Mouse (Mus musculus) heart, adult 9 months (tissue): ENCODE measurements at regions not wholly inside any gene's neighbourhood (a gene's known extent, or its start where the extent isn't known, plus 50 kb on each side); places are given as distances from the start of the nearest gene placed in this dataset.

Source experiments
- DNase-seq, 2 experiments: peaks; one replicate each; pipeline ENCODE4 v3.0.0; 2022; ENCODE audit warnings: low spot score in 2 of 2

GRCm38 (mm10) chr19:6645912-6646311 is 103.1 kb upstream of the Slc22a12 start:
- DNase-seq: no peak

DNA sequence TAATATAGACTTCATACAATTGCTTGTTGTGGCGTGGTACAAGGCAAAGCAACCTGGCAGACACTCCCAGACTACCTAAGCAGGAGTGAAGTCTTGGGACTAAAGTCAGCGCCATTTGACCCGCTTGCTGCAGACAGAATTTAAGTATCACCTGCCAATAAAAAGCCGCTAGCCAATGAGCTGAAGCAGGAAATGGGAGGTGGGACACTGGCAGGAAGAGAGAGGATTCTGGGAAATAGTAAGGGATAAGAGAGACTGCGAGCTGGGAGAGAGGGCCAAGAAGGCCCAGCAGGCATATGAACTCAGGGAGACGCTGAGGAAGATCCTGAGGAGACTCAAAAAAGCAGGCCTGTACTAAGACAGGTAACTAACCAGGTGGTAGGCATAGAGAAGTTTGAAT is 102.0 kb upstream of the Slc22a12 start:
- DNase-seq: no peak

DNA sequence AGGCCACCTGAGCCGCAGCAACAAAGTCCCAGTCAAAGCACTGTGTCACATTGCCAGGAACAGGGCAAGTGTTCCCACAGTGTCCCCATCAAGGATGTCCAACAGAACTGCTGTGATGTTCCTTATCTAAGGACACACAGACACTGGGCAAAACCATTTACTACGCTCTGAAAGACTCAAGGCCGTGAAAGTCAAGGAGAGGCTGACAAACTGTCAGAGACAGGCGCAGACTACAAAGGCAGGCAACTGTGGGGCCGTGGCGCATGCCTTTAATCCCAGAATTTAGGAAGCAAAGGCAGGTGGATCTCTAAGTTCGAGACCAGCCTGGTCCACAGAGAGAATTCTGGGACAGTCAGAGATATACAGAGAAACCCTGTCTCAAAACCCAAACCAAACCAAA is 96.8 kb upstream of the Slc22a12 start:
- no peak for DNase-seq

GRCm38 (mm10) chr19:6633400-6633799 is 90.6 kb upstream of the Slc22a12 start:
- DNase-seq: no peak

DNA sequence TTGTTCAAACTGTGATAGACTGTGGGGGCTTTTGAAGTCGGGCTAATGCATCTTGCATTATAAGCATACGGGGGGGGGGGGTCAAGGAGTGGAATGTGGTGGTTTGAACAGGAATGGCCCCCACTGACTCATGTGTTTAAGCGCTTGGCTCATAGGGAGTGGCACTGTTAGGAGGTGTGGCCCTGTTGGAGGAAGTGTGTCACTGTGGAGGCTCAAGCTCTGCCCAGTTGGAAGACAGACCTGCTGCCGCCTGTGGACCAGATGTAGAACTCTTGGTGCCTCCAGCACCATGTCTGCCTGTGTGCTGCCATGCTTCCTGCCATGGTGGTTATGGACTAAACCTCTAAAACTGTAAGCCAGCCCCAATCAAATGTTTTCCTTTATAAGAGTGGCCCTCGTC is 89.0 kb upstream of the Slc22a12 start:
- no peak for DNase-seq

GRCm38 (mm10) chr19:6630613-6630940 is 87.7 kb upstream of the Slc22a12 start:
- no peak for DNase-seq

- DNase-seq: no peak
These were observed 87.2 kb upstream of the Slc22a12 start for GRCm38 (mm10) chr19:6629911-6630612.

DNA sequence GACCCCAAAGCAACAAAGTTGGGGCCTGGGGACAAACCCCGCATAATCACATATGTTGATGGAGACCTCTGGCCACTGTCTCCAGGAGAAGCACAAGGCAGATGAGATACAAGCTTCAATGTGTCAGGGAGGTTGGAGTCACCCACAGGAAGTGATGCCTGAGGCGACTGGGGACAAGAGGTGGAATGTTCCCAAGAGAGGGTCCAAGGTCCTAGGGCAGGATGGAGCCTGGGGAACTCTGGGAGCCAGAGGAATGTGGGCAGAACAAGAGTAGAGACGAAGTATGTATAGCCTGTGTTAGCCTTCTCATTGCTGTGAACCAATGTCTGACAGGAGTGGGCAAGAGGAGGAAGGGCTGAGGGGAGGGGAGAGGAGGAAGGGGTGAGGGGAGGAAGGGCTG is 82.7 kb upstream of the Slc22a12 start:
- no peak for DNase-seq

- DNase-seq: no peak
These were observed 78.2 kb upstream of the Slc22a12 start for GRCm38 (mm10) chr19:6621023-6621422.

DNA sequence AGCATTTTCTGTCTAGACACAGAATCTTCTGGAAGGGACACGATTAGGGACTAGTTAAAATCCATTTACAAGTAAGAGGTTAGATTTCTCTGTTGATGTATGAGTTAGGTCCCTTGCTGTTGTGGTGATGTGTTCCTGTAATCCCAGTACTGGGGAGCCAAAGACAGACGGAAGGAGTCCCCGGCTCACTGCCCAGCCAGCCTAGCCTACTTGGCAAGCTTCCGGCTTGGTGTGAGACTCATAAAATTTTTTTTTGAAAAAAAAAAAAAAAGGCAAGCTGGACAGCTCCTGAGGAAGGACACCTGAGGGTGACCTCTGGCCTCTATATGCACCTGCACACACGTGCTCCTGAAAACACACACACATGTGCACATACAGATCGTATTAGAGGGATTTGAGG is 76.7 kb upstream of the Slc22a12 start:
- no peak for DNase-seq

- no peak for DNase-seq
These were observed 73.8 kb upstream of the Slc22a12 start for GRCm38 (mm10) chr19:6616659-6617058.

- DNase-seq: no peak
These were observed 69.6 kb upstream of the Slc22a12 start for GRCm38 (mm10) chr19:6612441-6612840.

- no peak for DNase-seq
These were observed 69.1 kb upstream of the Slc22a12 start for GRCm38 (mm10) chr19:6611921-6612320.

GRCm38 (mm10) chr19:6610715-6611114 is 67.9 kb upstream of the Slc22a12 start:
- DNase-seq: no peak

GRCm38 (mm10) chr19:6610051-6610450 is 67.2 kb upstream of the Slc22a12 start:
- DNase-seq: no peak

DNA sequence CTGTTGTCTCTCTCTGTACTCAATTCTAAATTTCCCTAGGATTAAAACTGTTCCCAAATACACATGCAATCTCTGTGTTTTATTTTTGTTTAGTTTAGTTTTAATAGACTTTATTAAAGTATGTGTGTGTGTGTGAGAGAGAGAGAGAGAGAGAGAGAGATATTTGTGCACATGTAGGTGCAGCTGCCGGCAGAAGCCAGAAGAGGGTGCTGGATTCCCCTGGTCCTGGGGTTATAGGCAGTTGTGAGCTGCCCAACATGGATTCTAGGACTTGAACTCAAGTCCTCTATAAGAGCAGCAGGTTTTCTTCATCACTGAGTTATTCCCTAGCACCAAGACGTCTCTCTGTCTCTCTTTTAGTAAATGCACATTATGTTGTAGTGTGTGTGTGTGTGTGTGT is 64.7 kb upstream of the Slc22a12 start:
- no peak for DNase-seq

DNA sequence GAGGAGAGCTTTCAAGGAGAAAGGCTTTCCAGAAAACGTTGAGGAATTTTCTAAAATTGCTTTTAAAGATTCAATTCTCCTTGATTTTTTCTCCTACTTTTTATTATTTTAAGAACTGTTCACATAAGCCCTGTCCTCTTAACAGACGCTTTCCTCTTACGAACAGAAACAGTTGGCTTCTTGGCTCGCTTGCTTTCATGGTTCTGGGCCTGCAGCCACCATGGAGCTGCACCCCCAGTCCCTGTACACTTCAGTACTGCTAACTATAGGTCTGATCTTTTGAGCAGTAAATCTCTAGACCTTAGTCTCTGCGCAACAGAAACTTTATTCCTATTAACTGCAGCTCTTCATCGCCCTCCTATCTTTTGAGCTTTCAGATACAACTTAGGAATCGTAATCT is 63.8 kb upstream of the Slc22a12 start:
- no peak for DNase-seq

GRCm38 (mm10) chr19:6604702-6605101 is 61.9 kb upstream of the Slc22a12 start:
- no peak for DNase-seq

- DNase-seq: no peak
These were observed 58.2 kb upstream of the Slc22a12 start for GRCm38 (mm10) chr19:6600873-6601530.

- no peak for DNase-seq
These were observed 56.4 kb upstream of the Slc22a12 start for GRCm38 (mm10) chr19:6599281-6599680.

DNA sequence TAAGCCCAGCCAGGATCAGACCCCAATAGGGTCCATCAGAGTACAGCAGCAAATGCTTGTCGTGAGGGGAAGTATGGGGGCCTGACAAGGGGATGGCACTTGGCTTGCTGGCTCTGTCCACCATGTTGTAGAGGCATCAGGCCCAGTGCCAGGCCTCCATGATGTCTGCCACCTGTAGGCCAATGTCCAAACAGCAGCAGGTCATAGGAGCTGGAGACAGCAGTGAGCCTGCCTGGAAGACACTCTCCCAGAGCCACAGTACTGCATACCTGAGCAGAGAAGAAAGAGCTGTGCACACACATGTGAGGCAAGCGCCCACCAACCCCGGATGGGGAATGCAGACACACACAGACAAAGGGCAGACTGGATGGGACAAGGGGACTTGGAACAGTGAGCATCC is 55.4 kb upstream of the Slc22a12 start:
- DNase-seq: no peak

DNA sequence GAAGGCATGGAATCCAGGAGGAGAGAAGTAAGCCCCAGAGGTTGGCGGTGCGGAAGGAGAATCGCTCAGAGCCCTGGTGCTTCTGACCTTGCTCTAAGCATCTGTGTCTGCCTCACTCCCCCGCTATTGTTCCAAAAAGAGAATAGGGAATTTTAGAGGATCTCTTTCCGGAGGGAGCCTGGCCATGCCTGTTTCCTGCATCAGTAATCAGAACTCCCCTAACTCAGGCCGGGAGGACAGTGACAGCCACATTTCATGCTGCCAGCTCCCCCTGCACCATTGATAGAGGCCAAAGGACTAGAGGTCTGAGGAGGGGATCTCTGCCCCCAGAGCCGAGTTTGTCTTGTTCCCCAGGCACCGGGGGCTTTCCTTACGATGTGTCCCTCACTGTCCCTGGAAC is 53.0 kb upstream of the Slc22a12 start:
- no peak for DNase-seq
